Mouse (Mus musculus) cerebellum, adult 8-10 months (tissue): ENCODE results near the gene Psmf1.

ENCODE experiments used
- DNase-seq: peaks from one replicate; pipeline ENCODE4 v3.0.0; 2022

Gene Psmf1

DNA sequence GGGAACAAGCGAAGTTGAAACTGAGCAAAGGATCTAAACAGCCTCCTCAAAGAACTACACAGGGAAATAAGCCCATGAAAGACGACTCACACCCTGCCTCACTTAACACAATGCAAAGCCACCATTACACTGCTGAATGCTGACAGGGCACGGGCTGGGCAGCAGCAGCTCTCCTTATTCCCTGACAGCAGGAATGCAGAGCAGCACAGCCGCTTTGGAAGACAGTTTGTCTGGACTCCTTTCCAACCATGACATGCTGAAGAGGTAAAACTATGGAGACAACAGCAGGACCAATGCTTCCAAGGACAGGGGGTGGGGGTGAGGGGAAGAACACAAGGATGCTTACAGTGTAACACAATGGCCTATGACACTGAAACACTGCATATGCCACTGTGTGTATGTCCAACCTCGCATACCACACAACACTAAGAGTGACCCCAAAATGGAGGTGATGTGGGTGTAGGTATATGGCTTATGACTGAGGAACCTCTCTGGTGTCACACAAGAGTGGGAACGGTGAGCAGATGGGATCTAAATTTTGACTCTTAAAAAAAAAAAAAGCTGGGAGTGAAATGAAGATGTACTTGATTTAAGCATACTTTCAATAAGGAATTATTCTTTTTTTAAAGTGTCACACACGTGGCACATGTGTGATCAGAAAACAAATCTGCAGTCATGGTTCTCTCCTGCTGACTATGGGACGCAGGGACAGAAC lies 10.7 kb downstream of the Psmf1 start:
- no peak for DNase-seq

DNA sequence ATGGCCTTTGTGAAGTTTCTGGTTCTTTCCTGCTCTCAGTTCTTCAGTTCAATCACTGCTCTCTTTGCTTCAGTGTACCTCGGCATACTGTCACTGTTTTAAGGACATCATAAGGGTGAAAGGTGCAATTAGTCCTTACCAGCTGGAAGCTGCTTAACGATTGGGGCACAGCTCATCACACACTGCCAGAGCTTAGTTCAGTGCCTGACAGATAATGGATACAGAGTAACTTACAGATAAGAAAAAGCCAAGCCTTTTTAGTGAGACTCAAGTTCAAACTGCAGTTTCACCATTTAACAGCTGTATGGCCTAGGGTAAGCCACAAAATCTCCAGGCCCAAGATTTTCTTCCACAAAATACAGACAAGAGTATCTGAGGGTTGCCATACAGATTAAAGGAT lies 19.9 kb downstream of the Psmf1 start:
- DNase-seq = no peak

DNA sequence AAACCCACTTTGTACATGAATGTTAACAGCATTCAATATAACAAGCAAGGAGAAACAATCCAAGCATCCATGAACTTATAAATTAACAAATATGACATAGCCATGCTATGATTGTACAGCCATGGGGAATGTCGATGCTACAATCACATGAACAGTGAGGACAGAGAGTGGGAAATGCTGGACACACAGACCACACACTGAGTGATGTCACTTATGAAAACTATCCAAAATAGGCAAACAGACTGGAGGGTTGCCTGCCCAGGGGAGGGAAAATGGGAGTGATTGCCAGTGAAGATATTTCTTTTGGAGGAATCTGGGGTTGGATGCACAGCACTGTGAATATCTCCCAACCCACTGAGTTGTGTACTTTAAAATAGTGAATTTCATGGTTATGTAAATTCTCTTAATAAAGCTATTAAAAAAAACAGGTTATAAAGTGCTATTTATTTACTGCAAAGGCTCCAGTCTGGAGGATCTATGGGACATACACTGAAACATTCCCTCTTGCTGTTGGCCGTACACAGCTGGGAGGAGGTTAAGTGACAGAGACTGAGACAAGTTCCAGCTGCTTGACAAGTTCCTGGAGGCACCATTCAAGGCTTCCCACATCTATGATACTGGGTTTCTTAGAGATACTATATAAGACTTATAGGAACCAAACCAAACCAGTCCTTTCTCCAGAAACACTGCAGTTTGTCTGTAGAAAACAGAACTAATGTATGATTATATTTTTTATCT lies 27.5 kb downstream of the Psmf1 start:
- no peak for DNase-seq

DNA sequence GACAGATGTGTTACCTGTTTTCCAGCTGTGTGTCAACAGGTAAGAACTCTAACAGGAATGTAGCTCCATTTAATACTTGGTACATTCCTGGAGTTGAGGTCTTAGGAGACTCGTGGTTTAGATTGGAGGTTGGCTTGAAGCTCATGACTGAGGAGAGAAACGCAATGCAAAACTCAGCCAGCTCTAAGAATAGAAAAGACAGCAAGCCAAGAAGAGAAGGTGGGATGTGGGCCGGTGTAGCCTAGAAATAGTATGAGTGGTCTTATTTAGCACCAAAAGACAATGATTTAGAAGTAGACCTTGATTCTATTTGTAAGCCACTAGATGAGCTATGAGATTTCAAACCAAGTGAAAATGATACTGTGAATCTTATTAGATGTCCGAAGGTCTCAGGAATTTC lies 28.5 kb downstream of the Psmf1 start:
- no peak for DNase-seq

DNA sequence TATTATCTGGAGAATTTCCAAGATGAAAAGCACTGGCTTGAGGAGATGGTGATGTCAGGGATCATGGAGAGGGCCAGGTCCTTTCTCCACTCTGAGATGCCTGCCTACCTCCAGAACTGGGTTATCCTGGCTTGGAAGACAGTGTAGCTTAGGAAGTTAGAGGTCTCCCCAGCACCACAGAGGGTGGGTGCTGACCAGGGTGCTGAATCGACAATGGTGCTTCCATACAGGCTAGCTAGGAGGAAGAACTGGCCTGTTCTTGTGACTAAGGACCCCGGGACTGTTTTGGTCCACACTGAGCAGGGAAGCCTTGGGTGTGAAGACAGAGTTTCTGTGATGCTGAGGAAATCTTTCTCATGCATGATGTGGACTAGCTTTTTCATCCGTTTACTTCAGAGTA lies 31.3 kb downstream of the Psmf1 start:
- no peak for DNase-seq

DNA sequence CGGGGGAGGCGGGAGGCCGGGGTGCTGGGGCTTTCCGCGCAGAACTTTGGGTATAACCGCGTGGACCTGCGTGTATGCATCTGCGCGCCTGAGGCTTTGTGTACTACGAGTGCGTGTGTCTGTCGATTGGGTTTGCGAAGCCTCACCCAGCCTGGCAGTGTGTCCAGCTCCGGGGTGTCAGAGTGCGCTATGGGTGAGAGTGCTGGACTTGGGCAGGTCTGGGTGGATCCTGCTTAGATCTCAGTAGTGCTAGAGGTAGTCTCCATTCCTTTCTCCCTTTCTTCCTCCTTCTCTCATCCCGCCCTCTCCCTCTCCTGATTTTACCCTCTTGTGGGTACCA lies 41.2 kb downstream of the Psmf1 start:
- peak; percentile 21 for DNase-seq

DNA sequence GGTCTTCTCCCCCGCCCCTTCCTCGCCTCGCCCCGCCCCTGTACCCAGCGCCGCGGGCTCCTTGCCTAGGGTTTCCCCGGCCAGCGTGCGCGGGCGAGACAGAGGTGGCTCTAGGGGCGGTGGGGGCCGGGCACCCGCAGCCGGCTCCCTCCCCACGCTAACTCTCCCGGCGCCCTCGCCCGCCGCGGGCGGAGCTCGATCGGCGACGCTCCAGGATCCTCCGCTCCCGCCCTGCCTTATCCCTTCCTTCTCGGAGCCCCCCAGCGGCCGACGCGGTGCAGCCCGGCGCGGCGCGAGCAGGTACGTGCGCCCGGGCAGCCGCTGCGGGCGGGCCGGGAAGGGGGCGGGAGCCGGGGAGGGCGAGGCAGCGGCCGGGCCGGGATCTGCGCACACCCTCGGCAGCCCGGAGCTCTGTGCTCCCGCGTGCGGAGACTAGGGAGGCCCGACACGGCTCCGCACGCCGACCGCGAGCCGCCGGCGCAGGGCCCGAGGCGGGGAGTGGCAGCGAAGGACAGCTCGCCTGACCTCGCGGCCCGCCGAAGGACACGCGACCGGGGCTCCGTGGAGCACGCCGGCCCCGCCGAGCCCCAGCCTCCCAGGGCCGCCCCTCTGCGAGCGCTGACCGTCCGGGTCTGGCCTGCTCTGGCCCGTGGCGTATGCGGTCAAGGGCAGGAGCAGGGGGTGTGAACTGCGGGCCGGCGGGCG lies 41.7 kb downstream of the Psmf1 start:
- DNase-seq = peak; percentile 41

DNA sequence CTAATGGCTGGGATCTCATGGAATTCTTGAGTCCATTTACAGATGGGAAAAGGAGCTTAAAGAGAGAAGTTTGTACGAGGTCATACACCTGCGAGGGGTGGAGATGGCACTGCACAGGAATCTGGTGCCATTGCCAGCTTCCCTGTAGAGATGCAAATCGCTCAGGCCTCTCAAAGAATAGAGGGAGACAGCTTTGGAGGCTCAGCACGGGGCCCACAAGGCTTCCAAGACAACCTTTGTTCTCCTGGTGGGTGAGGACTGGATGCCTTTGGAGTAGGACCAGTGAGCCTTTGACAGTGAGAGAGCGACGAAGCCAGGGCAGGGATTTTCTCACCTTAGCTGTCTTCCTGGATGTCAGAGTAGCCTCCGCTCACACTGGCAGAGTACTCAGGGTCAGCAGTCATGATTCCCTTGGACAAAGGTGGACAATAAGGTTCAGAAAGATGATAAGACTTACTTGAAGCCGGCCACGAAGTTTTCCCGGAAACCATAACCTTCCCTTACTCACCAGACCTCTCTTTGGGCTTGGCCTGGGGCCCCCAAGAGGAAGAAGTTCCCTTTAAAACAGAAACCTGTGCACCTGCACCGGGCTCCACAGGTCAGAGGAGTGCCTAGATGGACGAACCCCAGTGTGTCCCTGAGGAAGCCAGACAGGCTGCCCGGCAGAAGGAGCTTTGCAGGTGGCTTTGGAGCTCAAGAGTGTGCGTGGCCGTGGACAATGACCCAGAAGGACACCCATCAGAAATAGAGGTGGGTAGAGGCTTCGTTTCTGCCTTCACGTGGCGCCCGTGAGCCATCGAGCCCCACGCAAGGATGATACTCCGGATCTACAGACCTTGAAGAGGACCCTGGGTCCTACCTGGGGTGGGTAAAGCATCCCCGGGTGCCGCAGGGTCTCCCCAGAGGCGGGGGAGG lies 42.5 kb downstream of the Psmf1 start, which contains the start of gene Tmem74b:
Tmem74b (plus strand) TSS at position 778 of the 915 bp plus-strand sequence.
- DNase-seq = peak; percentile 29

DNA sequence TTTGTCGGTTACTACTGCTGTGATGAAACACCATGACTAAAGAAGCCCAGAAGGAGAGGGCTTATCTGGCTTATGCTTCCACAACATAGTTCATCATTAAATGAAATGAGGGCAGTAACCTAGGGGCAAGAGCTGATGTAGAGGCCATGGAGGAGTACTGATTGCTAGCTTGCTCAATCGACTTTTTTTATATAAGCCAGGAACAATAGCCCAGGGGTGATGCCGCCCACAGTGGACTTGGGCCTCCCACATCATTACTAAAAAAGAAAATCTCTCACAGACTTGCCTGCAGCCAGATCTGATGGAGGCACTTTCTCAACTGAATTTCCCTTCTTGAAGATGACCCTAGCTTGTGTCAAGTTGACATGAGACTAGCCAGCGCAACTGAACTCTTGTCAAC lies 61.0 kb downstream of the Psmf1 start:
- DNase-seq = no peak

DNA sequence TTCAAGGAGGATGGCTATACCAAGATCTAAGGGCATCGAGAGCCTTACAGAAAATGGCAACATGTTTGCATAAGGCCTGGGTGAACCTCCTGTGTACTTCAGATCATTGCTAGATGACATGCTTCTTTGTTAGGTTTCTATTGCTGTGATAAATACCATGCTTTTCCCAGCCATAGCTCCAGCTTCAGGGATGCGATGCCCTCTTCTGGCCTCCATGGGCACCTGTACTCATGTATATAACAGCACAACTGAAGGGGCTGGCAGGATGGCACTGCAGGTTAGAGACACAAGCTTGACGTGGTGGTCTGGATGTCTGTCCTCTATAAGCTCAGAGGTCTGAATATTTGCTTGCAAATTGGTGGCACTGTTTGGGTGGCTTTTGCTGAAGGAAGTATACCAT lies 61.6 kb downstream of the Psmf1 start:
- no peak for DNase-seq

DNA sequence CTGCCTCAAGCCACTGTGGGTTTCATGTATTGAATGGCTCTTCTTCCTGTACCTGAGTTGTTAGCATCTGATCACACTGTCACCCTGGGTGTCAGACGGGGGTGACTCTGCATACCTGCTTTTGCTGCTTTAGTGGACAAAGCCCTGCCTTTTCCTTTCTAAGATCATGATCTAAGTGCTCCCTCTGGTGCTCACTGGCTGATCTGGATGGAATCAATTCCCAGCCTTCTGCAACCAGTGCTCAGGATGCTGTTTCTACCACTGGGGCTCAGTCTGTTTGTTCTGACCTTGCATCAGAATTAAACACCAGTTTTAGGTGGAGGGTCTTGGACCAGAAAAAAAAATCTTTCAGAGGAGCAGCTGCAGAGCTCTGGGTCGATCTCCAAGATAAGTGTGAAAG lies 67.8 kb downstream of the Psmf1 start:
- DNase-seq = peak; percentile 25

DNA sequence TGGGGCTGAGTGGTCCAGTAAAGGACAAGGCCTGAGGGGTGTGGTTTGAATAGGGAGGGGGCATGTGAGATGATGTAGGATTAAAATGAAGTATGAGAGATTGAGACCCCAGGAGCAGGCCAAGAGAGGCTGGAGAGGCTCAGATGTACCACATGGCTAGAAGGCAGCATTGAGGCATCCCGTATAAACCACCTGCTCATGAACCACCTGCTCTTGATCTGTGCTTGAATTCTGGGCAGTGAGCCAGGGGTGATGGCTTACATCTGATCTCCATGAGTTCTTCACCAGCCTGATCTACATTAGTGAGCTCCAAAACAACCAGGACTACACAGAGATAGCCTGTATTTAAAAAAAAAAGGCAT lies 73.0 kb downstream of the Psmf1 start:
- no peak for DNase-seq

DNA sequence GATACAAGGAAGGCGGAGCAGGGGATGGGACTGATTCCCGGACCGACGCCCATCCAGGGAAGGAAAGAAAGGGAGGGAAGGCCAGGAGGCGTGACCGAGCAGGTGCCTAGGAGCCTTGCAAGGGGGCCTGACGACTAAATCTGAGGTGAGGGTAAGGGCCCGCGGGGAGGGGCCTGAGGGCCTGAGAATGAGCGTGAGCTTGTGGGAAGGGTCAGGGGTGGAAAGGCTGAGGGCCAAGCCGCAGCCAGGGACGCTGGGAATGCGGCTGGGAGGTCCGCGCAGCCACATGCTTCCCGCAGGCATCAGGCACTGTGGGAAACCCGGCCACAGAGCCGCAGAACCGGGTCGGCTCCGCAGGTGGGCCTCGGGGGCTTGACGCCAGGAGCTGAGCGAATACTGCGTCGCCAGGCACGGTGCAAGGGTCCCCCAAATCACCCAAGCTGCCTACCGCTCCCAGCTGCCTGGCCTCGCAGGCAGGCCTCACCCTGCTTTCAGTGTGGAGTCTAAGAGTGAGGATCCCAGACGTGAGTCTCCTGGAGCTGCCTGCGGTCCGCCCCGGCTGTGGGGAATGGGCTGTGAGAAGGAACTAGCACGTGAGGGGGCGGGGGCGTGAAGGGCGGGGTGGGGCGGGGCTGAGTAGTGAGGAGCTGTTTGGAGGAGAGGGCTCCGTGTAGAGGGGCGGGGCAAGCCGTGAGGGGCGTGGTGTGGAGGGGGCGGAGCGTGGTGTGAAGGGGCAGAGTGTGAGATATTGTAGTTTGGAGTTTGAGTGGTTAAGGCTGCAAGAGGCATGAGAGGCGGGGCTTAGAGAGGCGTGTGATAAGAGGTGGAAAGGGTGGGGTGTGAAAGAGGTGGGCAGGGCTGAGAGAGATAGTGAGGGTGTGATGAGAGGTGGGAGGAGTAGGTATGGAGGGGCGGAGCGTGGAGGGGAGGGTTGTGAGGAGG lies 73.7 kb downstream of the Psmf1 start:
- DNase-seq = no peak

DNA sequence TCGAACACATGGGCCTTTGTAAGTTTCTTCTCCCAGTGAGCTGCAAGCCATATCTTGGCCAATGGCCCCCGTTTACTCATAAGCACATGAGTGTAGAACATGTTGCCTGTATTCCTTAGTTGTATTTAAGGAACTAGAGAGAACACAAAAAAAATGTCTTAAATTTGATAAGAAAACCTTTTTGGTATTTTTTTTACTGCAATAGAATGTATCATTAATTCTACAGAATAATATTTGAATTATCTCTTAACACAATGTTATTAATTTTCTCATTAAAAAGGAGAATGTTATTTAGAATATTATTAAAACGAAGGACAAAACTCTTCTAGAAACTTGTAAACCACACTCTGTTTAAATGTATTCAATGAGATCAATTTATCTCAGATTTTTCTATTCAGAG lies 75.6 kb downstream of the Psmf1 start, which contains the start of gene Rad21l:
Rad21l (minus strand) TSS at position 101 of the 400 bp plus-strand sequence.
- DNase-seq = no peak
